Mouse (Mus musculus) heart, postnatal 36 days (tissue): ENCODE results near the gene Tmem185b. TPM values are rescaled to one million over a fixed set of nuclear protein-coding genes. Genes with fewer than 3 reads are reported as not detected.

ENCODE experiments used
- DNase-seq, 2 experiments: peaks; one replicate each; pipeline ENCODE4 v3.0.0; 2021 to 2022
- intact Hi-C: fragments of 180-260 bp; cut with DNase I; formaldehyde crosslinking; loops from one replicate; pipeline ENCODE4 v1.15.1; 2025
- total RNA-seq, 2 experiments: library from RNA; stranded (reverse); gene quantifications; 2 replicates each; pipeline ENCODE4 v1.2.3; 2021

Tmem185b gene
- 10 to 100 TPM; 13.3 to 14.4 TPM for total RNA-seq

DNA sequence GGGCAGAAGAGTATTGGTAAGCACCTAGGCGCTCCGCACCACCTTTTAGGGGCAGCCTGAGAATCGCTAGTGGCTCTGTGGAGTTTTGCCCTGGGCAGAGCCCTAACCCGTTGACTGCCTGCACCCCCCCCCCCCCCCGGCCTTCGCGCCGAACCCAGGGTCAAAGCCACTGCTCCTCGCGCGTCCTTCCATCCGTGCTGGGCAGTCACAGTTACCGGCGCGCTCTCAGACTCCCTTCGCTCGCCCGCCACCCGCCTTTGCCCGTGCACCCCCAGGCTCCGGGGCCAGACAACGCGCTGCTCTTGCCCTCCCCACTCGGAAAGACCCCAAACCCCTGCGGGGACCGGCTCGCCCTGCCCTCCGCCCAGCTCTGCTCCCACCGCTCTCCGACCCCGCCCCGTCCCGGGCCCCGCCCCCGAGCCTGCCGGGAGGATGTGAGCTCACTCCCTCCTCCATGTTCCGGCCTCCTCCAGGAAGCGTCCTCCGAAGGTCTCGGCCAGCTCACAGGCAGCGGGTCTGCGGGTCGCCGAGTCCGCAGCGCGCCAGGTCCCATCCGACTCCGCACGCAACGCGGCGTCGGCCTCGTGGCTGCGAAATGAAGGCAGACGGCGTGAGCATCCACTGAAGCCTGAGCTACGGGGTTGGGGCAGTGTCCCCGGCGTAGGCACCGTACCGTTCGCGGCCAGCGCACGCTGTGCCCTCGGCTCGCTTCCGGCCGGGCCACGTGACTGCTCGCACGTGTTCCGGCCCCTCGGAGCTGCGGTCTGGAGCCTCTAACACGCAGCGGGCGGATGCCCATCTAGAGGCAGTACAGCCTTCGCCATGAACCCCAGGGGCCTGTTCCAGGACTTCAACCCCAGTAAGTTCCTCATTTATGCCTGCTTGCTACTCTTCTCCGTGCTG is at the start of gene Tmem185b:
Gene Tmem185b (plus strand): TSS at position 472 of the 903 bp plus-strand sequence.
- DNase-seq: peak; percentile 92 to 96
- intact Hi-C loops: loop anchor here (2.0 kb wide), 3 partner anchors 15 to 67 kb away; no protein-coding TSS in a partner anchor

DNA sequence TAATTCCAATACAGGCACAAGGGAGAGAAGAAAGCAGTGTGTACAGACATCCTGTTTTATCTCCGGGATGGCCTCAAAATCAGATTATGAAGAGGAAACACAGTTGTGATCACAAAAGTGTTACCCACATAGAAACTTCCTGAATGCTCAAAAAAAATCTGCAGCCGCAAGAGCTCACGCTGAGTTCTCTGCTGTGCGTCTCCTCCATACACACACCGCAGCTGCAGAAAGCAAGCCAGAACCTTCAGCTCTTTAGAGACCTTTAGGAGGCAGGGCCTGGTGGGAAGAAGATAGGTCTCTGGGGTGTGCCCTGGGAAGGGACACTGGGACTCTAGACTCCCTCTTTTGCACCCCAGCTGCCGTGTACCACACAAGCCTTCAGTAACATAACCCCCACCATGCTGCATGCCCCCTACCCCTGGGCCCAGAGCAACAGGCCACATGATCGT is 49.0 kb upstream of the Tmem185b start:
- DNase-seq: no peak
- intact Hi-C loops: no loop called here

DNA sequence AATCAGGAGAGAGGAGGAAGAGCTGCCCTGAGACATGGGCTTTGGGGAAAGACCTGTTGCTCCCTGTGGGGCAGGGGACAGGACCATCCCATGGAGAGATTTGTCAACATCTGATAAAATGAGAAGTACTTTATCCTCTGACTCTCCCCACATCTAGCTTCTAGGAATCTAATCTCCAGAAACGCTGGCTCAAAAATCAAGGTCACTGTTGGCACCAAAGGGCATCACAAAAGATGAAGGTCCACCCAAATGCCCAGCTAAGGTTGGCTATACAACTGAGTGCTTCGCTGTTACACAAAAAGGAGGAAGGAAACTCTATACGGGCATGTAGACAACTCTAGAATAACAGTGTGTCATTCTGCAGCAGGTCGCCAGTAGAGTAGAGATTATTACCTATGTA is 46.3 kb upstream of the Tmem185b start:
- DNase-seq: no peak
- intact Hi-C loops: loop anchor here (5.0 kb wide), 1 partner anchor 387 kb away; no protein-coding TSS in a partner anchor

DNA sequence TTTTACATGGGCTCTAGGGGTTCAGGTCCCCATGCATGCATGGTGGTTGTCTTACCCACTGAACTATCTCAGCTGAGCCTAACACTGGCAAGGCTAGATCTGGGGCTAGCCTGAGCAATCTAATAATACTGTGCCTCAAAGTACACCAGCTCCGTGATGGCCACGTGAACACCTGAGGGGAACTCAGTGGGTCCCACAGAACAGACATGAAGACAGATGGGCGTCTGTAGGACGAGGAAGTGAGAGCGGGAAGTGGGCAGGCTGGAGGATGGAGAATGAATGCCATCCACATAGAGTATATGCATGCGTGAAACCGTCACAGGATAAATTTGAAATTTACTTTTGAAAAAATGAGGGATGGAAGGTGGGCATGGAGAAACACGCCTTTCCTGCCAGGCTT is 45.3 kb upstream of the Tmem185b start:
- intact Hi-C loops: loop anchor here (5.0 kb wide), 1 partner anchor 388 kb away; no protein-coding TSS in a partner anchor
- no peak for DNase-seq

DNA sequence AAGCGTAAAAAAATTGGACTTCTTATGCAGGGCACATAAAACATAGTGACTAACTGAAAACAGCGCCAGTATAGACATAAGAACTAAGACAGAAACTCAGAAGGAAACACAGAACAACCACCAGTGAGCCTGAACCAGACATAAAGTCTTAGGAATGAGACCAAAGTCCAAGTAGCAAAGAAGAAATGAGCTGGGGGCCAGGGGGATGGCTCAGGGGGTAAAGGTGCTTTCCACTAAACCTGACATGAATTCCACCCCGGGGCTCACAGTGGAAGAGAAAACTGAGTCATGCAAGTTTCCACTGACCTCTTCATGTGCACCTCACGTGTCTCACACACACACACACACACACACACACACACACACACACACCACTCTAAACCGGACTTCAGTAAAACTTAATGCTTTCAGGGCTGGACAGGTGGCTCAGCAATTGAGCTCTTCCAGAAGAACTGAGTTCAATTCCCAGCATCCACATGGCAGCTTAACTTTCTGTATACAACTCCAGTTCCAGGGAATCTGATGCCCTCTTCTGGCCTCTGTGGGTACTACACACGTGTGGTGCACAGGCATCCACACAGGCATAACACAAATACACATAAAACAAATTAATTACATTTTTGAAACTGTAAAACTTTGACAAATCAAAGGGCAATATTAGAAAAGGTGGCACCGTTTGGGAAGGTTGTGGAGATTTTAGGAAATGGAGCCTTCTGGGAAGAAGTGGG is 44.6 kb upstream of the Tmem185b start:
- intact Hi-C loops: loop anchor here (5.0 kb wide), 1 partner anchor 389 kb away; no protein-coding TSS in a partner anchor
- no peak for DNase-seq

DNA sequence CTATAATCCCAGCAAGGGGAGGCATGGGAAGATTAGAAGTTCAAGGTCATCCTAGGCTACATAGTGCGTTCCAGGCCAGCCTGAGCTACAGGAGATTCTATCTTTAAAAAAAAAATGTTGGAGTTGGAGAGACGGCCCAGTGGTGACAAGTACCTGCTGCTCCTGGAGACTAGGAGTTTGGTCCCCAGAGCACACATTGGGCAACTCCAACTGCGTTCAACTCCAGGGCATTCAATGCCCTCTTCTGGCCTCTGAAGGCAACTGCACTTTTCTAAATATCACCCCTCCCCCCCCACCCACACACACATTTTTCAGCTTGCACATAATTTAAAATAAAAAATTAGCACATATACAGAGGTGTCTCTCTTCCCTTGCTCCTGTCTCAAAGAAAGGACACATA is 43.1 kb upstream of the Tmem185b start:
- DNase-seq: no peak
- intact Hi-C loops: loop anchor here (5.0 kb wide), 1 partner anchor 391 kb away; no protein-coding TSS in a partner anchor

DNA sequence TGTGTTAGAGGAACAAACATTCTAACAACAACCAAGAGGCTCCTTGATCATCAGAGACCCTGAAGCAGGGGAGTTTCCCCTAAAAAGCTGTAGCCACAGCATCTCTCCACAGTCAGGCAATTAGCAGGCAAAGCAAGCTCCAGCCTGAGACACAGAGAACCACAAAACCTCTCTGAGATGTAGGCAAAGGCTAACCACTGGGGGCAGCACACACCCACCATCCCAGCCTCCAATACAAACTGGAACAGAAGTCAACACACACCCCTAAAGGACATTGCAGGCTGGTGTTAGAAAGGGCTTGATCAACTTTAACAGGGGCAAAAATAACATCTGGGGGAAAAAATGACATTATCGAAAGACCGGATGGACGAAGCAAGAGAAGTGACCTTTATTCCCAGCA is 41.5 kb upstream of the Tmem185b start:
- DNase-seq: no peak
- intact Hi-C loops: loop anchor here (2.0 to 5.0 kb wide), 2 partner anchors 40 to 392 kb away; no protein-coding TSS in a partner anchor

DNA sequence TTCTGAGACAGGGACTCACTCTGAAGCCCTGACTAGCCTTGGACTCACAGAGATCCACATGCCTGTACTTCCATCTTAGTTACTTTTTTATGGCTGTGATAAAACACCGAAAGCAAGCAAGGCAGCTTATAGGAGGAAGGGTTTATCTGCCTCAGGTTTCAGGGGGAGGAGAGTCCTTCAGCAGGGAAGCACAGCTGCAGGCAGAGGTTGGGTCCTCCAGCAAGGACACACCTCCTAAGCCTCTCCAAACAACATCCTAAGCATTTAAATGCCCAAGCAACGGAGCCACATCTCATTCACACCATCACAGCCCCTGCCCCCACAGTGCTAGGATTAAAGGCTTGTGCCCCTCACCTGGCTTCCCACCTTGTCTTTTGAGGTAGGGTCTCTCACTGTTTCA is 40.1 kb upstream of the Tmem185b start:
- intact Hi-C loops: loop anchor here (2.0 kb wide), 1 partner anchor 39 kb away; no protein-coding TSS in a partner anchor
- no peak for DNase-seq

DNA sequence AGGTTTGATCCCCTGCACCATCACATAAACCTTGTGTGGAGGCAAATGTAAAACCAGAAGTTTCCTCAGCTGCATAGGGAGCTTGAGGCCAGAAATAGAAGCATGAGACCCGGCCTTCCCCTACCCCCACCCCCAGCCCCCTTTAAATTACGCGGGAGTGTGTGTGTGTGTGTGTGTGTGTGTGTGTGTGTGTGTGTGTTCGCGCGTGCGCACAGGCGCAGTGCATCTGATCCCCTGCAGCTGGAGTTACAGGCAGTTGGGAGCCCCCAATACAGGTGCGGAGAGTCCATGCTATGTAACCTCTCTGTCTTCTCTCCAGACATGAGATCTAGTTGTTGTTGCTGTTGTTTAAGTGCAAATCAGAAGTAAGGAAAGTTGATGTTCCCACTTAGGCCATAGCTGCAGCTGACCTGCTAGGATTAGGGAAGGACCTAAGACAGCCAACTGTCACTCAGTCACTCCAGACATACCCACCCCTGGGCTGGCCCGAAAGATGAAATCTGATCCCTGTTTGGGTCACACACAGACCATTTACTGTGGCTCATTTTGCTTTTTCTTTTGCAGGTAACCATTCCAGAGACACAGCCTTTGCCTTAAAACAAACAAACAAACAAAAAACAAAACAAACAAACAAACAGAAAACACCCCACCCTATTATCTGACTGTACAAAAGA is 37.9 kb upstream of the Tmem185b start:
- intact Hi-C loops: no loop called here
- DNase-seq: no peak

DNA sequence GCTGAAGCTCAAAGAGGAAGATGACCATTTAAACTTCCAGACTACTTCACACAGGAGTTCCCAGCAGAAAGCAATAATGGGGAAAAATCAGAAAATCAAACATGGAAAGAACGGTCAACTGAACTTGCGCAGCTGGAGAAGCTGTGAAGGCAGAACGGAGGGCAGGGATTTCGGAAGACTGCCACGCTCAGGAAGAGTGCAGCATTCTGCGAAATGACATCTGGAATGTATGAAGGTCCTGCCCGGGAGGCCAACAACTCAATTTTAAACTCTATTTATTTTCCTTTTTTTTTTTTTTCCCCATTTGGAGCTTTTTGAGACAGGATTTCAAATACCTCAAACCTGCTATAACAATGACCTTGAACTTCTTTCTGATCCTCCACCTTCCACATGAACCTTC is 35.2 kb upstream of the Tmem185b start:
- intact Hi-C loops: no loop called here
- DNase-seq: no peak

DNA sequence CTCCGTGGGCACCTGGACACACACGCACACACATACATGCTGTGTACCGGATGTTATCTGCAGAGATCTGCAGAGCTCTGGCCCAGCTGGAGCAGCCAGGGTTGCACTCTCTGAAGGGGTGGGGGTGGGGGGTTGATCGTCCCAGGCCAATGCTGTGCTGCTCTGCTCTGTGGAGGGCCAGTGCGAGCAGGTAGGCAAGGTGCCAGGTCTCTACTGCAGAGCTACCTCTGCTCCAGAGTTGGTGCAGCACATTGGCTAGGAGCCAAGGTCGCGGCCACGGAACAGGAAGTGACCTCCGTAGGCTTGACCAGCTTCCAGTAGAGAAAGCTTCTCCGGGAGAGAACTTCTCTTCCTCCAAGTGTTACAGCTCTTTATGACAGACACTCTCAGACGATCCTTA is 33.9 kb upstream of the Tmem185b start:
- DNase-seq: peak; percentile 78 to 80
- intact Hi-C loops: no loop called here

DNA sequence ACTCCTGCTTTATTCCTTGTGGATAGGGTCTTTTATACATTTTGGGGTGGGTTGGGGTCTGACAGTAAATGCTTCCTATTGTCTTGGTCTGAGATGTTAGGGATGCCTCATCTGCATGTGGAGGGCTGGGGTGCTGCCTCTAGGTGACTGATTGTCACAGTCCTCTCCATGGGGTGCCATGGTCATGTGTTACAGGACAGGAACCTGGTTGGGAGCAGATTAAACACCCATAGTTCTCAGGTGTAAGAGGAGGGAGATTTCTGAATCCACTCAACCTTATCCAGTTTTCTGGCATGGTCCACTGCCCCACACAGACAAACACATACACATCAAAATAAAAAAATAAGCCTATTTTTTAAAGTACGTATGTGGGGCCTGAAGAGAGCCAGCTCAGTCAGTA is 33.5 kb upstream of the Tmem185b start:
- intact Hi-C loops: no loop called here

DNA sequence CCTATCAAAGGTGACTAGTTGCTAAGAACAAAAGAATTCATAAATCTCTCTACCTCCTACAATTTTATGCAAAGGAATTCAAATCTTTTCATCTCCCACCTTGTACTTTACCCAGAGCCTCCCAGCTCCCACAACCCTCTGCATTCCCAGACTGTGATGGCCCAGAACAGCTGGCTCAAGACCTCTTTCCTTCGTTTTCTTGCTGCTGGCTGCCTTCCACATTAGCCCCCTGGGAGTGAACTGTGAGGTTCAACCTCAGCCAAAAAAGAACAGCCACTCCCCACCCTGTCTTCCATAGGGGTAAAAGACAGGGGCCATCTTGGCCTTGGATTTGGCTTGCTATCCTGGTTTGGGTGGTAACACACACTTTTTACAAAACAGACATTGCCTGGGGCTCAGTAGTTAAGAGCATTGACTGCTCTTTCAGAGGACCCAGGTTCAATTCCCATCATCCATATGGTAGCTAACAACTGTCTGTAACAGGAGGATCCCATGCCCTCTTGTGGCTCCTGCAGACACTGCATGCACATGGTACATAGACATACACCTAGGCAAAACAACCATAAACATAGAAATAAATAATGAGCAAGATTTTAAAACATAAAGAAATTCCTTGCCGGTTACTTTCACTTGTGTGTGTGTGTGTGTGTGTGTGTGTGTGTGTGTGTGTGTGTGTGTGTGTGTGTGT is 31.8 kb upstream of the Tmem185b start:
- DNase-seq: peak; percentile 52 to 61
- intact Hi-C loops: no loop called here

More for the DNA sequence above, 33.5 kb upstream of the Tmem185b start:
- DNase-seq: no peak

DNA sequence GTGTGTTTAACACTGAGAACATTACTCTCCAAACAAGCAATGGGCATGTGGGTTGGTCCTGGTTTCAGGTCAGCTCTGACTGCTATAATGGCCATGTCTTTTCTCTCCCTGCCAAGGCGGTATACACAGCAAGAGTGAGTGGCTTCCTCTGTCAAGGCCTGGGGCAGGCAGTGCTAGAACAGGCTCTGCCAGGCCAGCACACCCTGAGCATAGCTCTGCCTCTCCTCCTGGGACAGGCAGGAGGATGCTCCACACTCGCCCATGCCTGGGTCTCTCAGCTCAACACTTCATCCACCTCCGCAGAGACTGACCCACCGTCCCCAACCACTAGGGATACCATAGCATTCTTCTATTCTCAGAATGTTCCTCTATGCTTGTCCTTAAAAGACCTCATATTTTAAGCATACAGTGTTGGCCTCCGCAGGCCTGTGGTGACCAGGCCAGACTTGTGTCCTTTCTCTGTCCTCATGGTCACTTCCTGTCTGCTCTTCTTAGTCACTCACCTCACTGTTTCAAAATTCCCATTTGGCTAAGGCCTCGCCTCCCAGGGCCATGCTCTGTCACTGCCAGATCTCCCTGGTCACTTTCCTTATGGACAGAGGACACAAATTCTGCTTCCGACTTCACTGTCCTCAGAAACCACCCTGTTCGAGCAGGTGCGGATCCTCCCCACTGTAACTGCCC is 31.1 kb upstream of the Tmem185b start:
- no peak for DNase-seq
- intact Hi-C loops: no loop called here

DNA sequence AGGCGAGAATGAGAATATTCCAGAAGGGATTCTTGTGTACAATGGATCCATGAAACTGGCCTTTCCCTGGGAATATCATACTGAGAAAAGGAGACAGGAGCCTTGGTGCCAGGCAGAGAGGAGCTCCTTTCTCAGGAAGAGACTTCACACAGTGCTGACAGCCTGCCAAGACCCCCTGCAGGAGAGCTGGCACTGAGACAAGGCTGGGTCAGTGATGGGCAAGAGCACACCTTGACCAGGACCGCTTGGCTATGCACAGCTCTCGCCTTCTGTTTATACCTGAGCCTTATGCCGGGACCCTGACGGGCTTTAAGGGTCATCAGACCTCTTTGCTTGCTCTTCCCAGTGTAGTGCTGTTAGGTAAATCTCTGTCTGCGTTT is 30.6 kb upstream of the Tmem185b start:
- DNase-seq: no peak
- intact Hi-C loops: no loop called here

DNA sequence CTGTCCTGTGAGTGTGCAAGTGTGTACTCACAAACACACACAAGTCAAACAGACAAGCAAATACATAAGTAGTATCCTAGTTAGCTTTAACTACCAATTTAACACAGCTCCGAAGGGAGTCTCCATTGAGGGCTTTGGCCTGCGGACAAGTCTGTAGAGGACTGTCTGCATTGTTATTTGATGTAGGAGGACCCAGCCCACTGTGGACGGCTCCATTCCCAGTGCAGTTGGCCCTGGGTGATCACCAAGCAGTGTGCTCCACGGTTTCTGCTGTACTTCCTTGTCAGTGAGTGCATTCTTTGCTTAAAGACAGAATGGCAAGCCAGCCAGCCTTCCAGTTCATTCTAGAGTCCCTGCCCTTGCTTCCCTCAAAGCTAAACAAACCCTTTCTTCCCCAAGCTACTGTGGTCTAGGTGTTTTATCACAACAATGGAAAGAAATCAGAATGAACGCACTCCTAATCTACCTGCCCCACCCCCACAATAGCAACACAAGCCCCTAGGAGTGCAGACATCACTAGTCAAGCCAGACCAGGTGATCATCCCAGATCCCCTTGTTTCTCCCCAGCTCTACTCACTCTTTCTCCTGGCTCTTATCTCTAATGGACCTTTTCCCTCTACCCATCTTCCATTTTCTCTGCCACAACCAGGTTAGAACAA is 28.5 kb upstream of the Tmem185b start:
- intact Hi-C loops: no loop called here
- no peak for DNase-seq

DNA sequence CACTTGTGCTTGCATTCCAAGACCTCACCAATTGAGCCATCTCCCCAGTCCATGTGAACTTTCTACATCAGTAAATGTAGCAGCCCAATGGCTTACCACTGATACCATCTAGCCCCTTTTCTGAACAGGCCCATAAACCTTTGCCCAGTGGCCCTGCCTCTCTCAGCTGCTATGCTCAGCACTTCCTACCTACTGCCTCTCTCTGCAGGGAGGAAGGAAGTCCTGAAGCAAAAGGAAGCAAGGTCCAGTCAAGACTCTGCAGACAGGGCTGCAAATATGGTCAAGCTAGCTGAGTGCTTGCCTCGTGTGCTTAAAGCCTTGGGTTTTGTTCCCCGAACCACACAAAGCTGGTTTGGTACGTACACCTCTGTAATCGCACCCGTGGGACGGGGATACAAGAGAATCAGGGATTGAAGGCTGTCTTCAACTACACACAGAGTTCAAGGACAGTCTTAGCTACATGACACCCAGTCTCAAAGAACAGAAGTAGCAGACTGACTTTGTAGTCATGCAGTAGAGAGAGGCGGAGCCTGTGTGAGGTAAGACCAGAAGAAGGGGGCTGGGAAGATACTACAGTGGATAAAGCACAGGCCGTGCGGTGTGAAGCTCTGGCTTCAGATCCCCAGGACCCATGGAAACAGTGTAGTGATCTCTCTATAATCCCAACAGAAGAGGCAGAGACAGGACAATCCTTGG is 27.3 kb upstream of the Tmem185b start:
- intact Hi-C loops: no loop called here
- DNase-seq: no peak

DNA sequence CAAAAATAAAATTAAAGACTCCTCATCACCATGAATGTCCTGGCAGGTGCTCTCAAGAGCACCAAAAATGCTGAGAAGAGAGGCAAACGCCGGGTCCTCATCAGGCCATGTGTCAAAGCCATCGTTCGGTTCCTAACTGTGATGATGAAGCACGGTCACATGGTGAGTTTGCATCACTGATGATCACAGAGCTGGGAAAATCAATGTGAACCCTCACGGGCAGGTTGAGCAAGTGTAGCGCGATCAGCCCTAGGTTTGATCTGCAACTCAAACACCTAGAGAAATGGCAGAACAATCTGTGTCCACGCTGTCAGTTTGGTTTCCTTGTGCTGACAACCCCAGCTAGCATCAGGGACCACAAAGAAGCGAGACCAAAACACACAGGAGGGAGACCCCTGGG is 26.5 kb upstream of the Tmem185b start:
- DNase-seq: no peak
- intact Hi-C loops: no loop called here
